Mouse (Mus musculus): ENCODE results near the gene Ssh3. TPM values are rescaled to one million over a fixed set of nuclear protein-coding genes. Genes with fewer than 3 reads are reported as not detected.
"Not testable (repeated sequence)": the region's sequence is repeated elsewhere in the genome, so short reads cannot be mapped to it uniquely, and the experiment has no call there.

Ssh3 gene
- polyA plus RNA-seq, 1 experiment from 2014 or later, result 9.1 TPM

GRCm38 (mm10) chr19:4264171-4264780, 4.7 kb downstream of the Ssh3 start:
- 91% methylated on average over 6 of the region's 6 CpGs for WGBS
- Histone ChIP-seq H3K4me1 (replicated peaks) (peaks cover 18% of the 10 kb centered on the region; the same call in 1 of the 2 replicates), H3K9ac (replicated peaks) (no peak overlapping the region), H3K36me3 (no peaks in the 10 kb centered on the region; the same call in 1 of the 2 replicates), H3K4me3 (replicated peaks) (no peak overlapping the region), H3K4me2 (no peak overlapping the region), H3K27me3 (peaks cover 29% of the 10 kb centered on the region), H3K27ac (no peak overlapping the region), H3K9me3 (no peaks in the 10 kb centered on the region)
- ATAC-seq (ENCODE audit: insufficient number of reproducible peaks, insufficient read depth, low FRiP score, low TSS enrichment, low read depth), result no peak

GRCm38 (mm10) chr19:4263702-4264101, 5.3 kb downstream of the Ssh3 start:
- 65% methylated on average over 14 of the region's 14 CpGs for WGBS
- 0 out of 2 replicates have a peak, but pooled peaks have one; percentile 8 for ATAC-seq (ENCODE audit: insufficient number of reproducible peaks, insufficient read depth, low FRiP score, low TSS enrichment, low read depth)
- H3K36me3 ChIP-seq, result no peaks in the 10 kb centered on the region; the same call in 1 of the 2 replicates

GRCm38 (mm10) chr19:4262756-4263155, 6.2 kb downstream of the Ssh3 start:
- peaks cover 9% of the 10 kb centered on the region for H3K4me1 ChIP-seq (replicated peaks)
- 75% methylated on average over 6 of the region's 6 CpGs for WGBS
- H3K9me3 ChIP-seq, result no peaks in the 10 kb centered on the region
- no peak for ATAC-seq (ENCODE audit: insufficient number of reproducible peaks, insufficient read depth, low FRiP score, low TSS enrichment, low read depth)
- H3K27me3 ChIP-seq, result peaks cover 14% of the 10 kb centered on the region
- H3K4me3 ChIP-seq (replicated peaks), result no peak overlapping the region
- H3K9ac ChIP-seq (replicated peaks), result 0 out of 2 replicates have a peak overlapping the region, but pooled peaks have one; percentile 32
- no peak overlapping the region for H3K27ac ChIP-seq
- H3K4me2 ChIP-seq, result no peak overlapping the region
- H3K36me3 ChIP-seq, result no peaks in the 10 kb centered on the region; the same call in 1 of the 2 replicates

More at GRCm38 (mm10) chr19:4263702-4264101, 5.3 kb downstream of the Ssh3 start:
- Histone ChIP-seq H3K9me3 (no peaks in the 10 kb centered on the region), H3K4me1 (replicated peaks) (peaks cover 13% of the 10 kb centered on the region; the same call in 1 of the 2 replicates), H3K4me2 (no peak overlapping the region), H3K9ac (replicated peaks) (no peak overlapping the region), H3K4me3 (replicated peaks) (no peak overlapping the region), H3K27ac (no peak overlapping the region), H3K27me3 (peaks cover 24% of the 10 kb centered on the region)

- 63% methylated on average over 8 of the region's 8 CpGs for WGBS
- peaks cover 3% of the 10 kb centered on the region for H3K27me3 ChIP-seq
- no peak overlapping the region for H3K4me2 ChIP-seq
- H3K27ac ChIP-seq, result no peak overlapping the region
- H3K36me3 ChIP-seq, result no peaks in the 10 kb centered on the region; the same call in 1 of the 2 replicates
- no peak overlapping the region for H3K4me3 ChIP-seq (replicated peaks)
- H3K4me1 ChIP-seq (replicated peaks), result peaks cover 13% of the 10 kb centered on the region
- ATAC-seq (ENCODE audit: insufficient number of reproducible peaks, insufficient read depth, low FRiP score, low TSS enrichment, low read depth), result no peak
- H3K9ac ChIP-seq (replicated peaks), result no peak overlapping the region
- no peaks in the 10 kb centered on the region for H3K9me3 ChIP-seq
These were observed 7.8 kb downstream of the Ssh3 start for GRCm38 (mm10) chr19:4261038-4261698.

- no peaks in the 10 kb centered on the region for H3K27me3 ChIP-seq
- WGBS, result 18% methylated on average over 12 of the region's 12 CpGs
These were observed 11.1 kb downstream of the Ssh3 start for GRCm38 (mm10) chr19:4257897-4258252.

GRCm38 (mm10) chr19:4257216-4257896, 11.6 kb downstream of the Ssh3 start:
- Histone ChIP-seq H3K27ac (no peak overlapping the region), H3K9ac (replicated peaks) (peak overlapping the region; percentile 66)
- under 1% methylated on average over 41 of the region's 41 CpGs for WGBS

More at GRCm38 (mm10) chr19:4257897-4258252, 11.1 kb downstream of the Ssh3 start:
- Histone ChIP-seq H3K9me3 (peaks cover 3% of the 10 kb centered on the region; the same call in 1 of the 2 replicates), H3K4me2 (peak overlapping the region; percentile 92), H3K4me3 (replicated peaks) (peak overlapping the region; percentile 61), H3K36me3 (no peaks in the 10 kb centered on the region), H3K9ac (replicated peaks) (peak overlapping the region; percentile 66), H3K27ac (no peak overlapping the region), H3K4me1 (replicated peaks) (peaks cover 8% of the 10 kb centered on the region; the same call in 1 of the 2 replicates)
- peak; percentile 41; the same call in 1 of the 2 replicates for ATAC-seq (ENCODE audit: insufficient number of reproducible peaks, insufficient read depth, low FRiP score, low TSS enrichment, low read depth)

GRCm38 (mm10) chr19:4255583-4256162, 13.3 kb downstream of the Ssh3 start:
- Histone ChIP-seq H3K27ac (no peak overlapping the region), H3K4me1 (replicated peaks) (peaks cover 8% of the 10 kb centered on the region; the same call in 1 of the 2 replicates), H3K27me3 (no peaks in the 10 kb centered on the region), H3K36me3 (no peaks in the 10 kb centered on the region), H3K4me3 (replicated peaks) (no peak overlapping the region), H3K9ac (replicated peaks) (no peak overlapping the region), H3K4me2 (no peak overlapping the region), H3K9me3 (peaks cover 3% of the 10 kb centered on the region; the same call in 1 of the 2 replicates)
- 77% methylated on average over 11 of the region's 11 CpGs for WGBS
- no peak for ATAC-seq (ENCODE audit: insufficient number of reproducible peaks, insufficient read depth, low FRiP score, low TSS enrichment, low read depth)

More at GRCm38 (mm10) chr19:4257216-4257896, 11.6 kb downstream of the Ssh3 start:
- H3K36me3 ChIP-seq, result no peaks in the 10 kb centered on the region
- peak; percentile 90 for ATAC-seq (ENCODE audit: insufficient number of reproducible peaks, insufficient read depth, low FRiP score, low TSS enrichment, low read depth)
- H3K9me3 ChIP-seq, result peaks cover 3% of the 10 kb centered on the region; the same call in 1 of the 2 replicates
- peak overlapping the region; percentile 61 for H3K4me3 ChIP-seq (replicated peaks)
- H3K4me2 ChIP-seq, result peak overlapping the region; percentile 92
- no peaks in the 10 kb centered on the region for H3K27me3 ChIP-seq
- H3K4me1 ChIP-seq (replicated peaks), result peaks cover 8% of the 10 kb centered on the region; the same call in 1 of the 2 replicates

GRCm38 (mm10) chr19:4254230-4254629, 14.8 kb downstream of the Ssh3 start:
- Histone ChIP-seq H3K36me3 (no peaks in the 10 kb centered on the region), H3K27ac (no peak overlapping the region), H3K9me3 (peaks cover 3% of the 10 kb centered on the region; the same call in 1 of the 2 replicates), H3K27me3 (no peaks in the 10 kb centered on the region), H3K4me2 (no peak overlapping the region), H3K9ac (replicated peaks) (no peak overlapping the region), H3K4me3 (replicated peaks) (no peak overlapping the region), H3K4me1 (replicated peaks) (peaks cover 8% of the 10 kb centered on the region; the same call in 1 of the 2 replicates)
- 87% methylated on average over 7 of the region's 7 CpGs for WGBS
- no peak for ATAC-seq (ENCODE audit: insufficient number of reproducible peaks, insufficient read depth, low FRiP score, low TSS enrichment, low read depth)

GRCm38 (mm10) chr19:4248683-4249082, 20.3 kb downstream of the Ssh3 start:
- H3K4me1 ChIP-seq (replicated peaks); H3K36me3 ChIP-seq; H3K27me3 ChIP-seq; H3K9ac ChIP-seq (replicated peaks); ATAC-seq (ENCODE audit: insufficient number of reproducible peaks, insufficient read depth, low FRiP score, low TSS enrichment, low read depth); H3K4me2 ChIP-seq; H3K4me3 ChIP-seq (replicated peaks); H3K27ac ChIP-seq; H3K9me3 ChIP-seq: not testable (repeated sequence)
- 63% methylated on average over 1 of the region's 1 CpGs for WGBS

GRCm38 (mm10) chr19:4247010-4247409, 22.0 kb downstream of the Ssh3 start:
- WGBS, result 45% methylated on average over 1 of the region's 1 CpGs
- Histone ChIP-seq H3K4me2 (no peak overlapping the region), H3K4me3 (replicated peaks) (no peak overlapping the region), H3K27ac (no peak overlapping the region), H3K9me3 (no peaks in the 10 kb centered on the region), H3K4me1 (replicated peaks) (no peaks in the 10 kb centered on the region), H3K36me3 (no peaks in the 10 kb centered on the region), H3K27me3 (0 out of 2 replicates have a peak, but pooled peaks cover 7% of the 10 kb centered on the region), H3K9ac (replicated peaks) (no peak overlapping the region)
- ATAC-seq (ENCODE audit: insufficient number of reproducible peaks, insufficient read depth, low FRiP score, low TSS enrichment, low read depth), result no peak

Measured in limb, embryonic 12.5 days (tissue).